Mouse (Mus musculus) midbrain, embryonic 10.5 days (tissue): ENCODE data around the gene Zfp408. TPM values are rescaled to one million over a fixed set of nuclear protein-coding genes. Genes with fewer than 3 reads are reported as not detected.

ENCODE experiments used
- DNase-seq: peaks from one replicate; pipeline ENCODE4 v3.0.0-alpha.2; 2017; ENCODE audit warnings: low spot score
- H3K27ac ChIP-seq: fragments of 300-500 bp; sonication (generic); replicated peaks from 2 replicates; pipeline ENCODE4 v1.5.1; 2016; ENCODE audit warnings: mild to moderate bottlenecking
- H3K27me3 ChIP-seq: fragments of 300-500 bp; sonication (generic); 2 replicates; pipeline ENCODE4 v1.6.1; 2016; ENCODE audit warnings: low read depth, mild to moderate bottlenecking; ENCODE audit not compliant: poor library complexity, severe bottlenecking
- H3K36me3 ChIP-seq: fragments of 300-500 bp; sonication (generic); 2 replicates; pipeline ENCODE4 v1.6.1; 2016; ENCODE audit warnings: mild to moderate bottlenecking, moderate library complexity
- H3K4me1 ChIP-seq: fragments of 300-500 bp; sonication (generic); 2 replicates; pipeline ENCODE4 v1.6.1; 2016
- H3K4me3 ChIP-seq: fragments of 300-500 bp; sonication (generic); 2 replicates; pipeline ENCODE4 v1.5.1; 2016; ENCODE audit warnings: mild to moderate bottlenecking, moderate library complexity
- H3K9me3 ChIP-seq: fragments of 300-500 bp; sonication (generic); replicated peaks from 2 replicates; pipeline ENCODE4 v1.6.1; 2016; ENCODE audit warnings: mild to moderate bottlenecking
- WGBS: fragments of 180-500 bp; shearing (Covaris S2); methylation state at CpG from one replicate; pipeline ENCODE4 v1.1.7; 2016; 5-methylcytosine and 5-hydroxymethylcytosine counted together
- polyA plus RNA-seq: library from polyadenylated mRNA; unstranded; fragments of >200 nt; fragmentation: Nextera tagmentation; extraction: Ambion mirVana; gene quantifications from 2 replicates; pipeline ENCODE4 v1.2.1, GENCODE M21; 2016

The Zfp408 gene
- 9.6 and 10.3 TPM in 2 replicates for polyA plus RNA-seq

DNA sequence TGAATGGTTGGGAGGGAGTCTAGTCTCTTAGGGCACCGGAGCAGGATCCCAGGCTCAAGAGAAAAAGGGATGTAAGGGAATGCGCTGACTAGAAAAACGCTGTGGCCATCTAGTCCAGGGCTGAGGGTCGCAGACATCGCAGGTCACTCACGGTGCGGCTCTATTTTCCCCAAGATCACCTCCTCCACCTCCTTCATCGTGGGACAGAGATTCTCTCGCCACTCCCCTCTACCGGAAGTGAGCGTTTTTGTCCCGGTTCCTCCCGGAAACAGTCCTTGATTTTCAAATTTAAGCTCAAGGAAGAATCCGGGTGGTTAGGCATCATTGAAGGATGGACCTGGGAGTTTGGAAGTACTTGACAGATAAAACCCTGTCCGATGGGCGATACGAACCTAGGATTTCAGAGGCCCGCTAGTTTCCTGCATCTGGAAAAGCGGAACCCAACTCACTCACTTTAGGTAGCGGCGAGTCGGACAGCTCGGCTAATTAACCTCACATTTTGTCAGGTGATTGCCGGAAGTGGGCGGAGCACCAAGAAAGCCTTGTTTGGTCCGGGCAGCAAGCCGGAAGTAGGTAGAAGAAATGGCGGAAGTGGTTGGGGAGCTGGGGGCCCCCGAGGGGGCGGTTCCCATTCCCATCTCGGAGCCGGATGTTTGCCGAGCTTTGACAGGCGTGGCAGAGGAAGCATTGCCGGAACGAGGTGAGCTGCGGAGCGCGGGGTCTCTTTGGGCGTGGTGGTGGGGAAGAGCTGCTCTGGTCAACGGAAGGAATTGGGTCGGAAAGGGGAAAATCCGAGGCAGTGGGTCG is at the start of gene Zfp408, which contains the start of gene Arhgap1:
Gene Zfp408 (minus strand): TSS at position 239 of the 807 bp plus-strand sequence.
Gene Arhgap1 (plus strand): TSS at position 308 of the 807 bp plus-strand sequence.
- DNase-seq, result peak; percentile 99
- no peaks in the 10 kb centered on the region for H3K27me3 ChIP-seq
- H3K27ac ChIP-seq, result peak within 1 kb of the TSS; percentile 95
- no peaks in the 10 kb centered on the region for H3K9me3 ChIP-seq
- WGBS, result under 1% methylated on average over 44 of the region's 44 CpGs
- peak within 1 kb of the TSS; percentile 80 for H3K4me3 ChIP-seq
- H3K36me3 ChIP-seq, result peaks cover 47% of the 10 kb centered on the region
- H3K4me1 ChIP-seq, result peaks cover 41% of the 10 kb centered on the region

DNA sequence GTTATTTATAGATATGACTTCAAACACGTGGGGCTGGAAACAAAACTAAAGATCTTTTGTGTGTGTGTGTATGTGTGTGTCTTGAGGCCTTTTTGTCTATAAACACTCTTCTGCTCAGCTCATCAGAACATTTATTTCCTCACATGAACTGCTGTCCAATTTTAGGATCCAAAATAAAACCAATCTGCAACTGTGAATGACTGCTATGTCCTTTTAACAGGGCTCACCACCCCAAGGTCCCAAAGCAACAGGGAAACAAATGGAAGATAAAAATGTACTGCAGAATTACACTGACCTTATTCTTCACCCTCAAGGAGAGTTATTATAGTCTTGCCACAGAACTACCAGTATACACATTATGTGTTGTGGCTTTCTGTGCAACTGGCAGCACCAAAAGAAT is 49.6 kb upstream of the Zfp408 start:
- WGBS, result 82% methylated on average over 1 of the region's 1 CpGs
- Histone ChIP-seq H3K27me3 (no peaks in the 10 kb centered on the region), H3K4me1 (no peaks in the 10 kb centered on the region), H3K27ac (no peak overlapping the region), H3K36me3 (peaks cover 8% of the 10 kb centered on the region; the same call in 1 of the 2 replicates), H3K4me3 (no peak overlapping the region), H3K9me3 (no peaks in the 10 kb centered on the region)
- DNase-seq, result no peak

DNA sequence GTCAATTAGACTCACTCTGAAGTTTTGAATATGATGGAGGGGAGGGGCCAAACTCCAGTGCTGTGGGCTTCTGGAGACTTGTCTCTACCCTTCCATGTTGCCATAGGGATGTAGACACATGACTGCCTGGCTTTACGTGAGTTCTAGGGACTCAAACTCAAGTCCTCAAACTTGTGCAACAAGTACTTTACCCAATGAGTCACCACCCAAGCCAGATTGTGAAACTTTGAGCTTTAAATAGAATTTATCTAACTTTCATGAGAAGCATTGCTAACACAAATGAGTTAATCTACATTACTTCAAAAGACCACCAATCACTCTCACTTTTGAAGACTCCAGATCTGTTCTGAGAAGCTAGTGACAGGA is 46.6 kb upstream of the Zfp408 start:
- no peak for DNase-seq
- no peaks in the 10 kb centered on the region for H3K4me1 ChIP-seq
- H3K36me3 ChIP-seq, result peaks cover 26% of the 10 kb centered on the region
- H3K4me3 ChIP-seq, result no peak overlapping the region
- no peaks in the 10 kb centered on the region for H3K9me3 ChIP-seq
- 94% methylated on average over 1 of the region's 1 CpGs for WGBS
- H3K27ac ChIP-seq, result no peak overlapping the region
- H3K27me3 ChIP-seq, result no peaks in the 10 kb centered on the region

DNA sequence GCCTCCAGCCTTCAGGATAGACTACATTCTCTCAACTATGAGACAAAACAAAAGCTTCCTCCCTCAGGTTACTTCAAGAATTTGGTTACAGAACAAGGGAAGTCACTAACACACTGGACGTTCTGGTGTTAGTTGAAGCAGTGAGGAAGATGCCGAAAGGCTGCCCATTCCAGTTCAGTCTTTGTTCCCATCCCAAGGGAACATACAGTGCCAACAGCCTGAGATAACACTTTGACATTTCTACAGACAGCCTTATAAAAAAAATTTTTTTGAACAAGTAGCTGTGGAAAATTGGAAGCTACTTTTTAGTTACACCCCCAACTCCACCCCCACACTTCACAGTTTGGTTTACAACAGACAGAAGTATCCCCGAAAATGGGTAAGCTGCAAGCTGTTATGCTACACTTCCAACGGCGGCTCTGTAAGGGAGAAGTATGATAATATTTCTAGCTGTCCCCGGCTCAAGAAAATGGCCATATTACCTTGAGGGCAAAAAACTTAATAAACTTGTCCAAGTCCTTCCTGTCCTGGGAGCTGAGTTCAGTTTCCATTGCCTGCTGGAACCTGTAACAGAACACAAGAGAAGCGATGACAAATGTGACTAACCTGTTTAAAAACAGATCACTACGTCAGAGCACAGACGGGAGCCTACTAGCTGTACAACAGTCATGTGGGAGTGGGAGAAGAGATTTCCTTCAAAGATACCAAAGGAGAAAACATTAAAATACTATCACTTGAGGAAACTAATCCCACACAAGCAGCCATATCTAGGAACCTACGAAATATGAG is 46.0 kb upstream of the Zfp408 start:
- H3K36me3 ChIP-seq, result peaks cover 26% of the 10 kb centered on the region
- no peaks in the 10 kb centered on the region for H3K27me3 ChIP-seq
- H3K27ac ChIP-seq, result no peak overlapping the region
- H3K9me3 ChIP-seq, result no peaks in the 10 kb centered on the region
- H3K4me1 ChIP-seq, result no peaks in the 10 kb centered on the region
- no peak overlapping the region for H3K4me3 ChIP-seq
- DNase-seq, result no peak
- WGBS, result 92% methylated on average over 10 of the region's 10 CpGs

DNA sequence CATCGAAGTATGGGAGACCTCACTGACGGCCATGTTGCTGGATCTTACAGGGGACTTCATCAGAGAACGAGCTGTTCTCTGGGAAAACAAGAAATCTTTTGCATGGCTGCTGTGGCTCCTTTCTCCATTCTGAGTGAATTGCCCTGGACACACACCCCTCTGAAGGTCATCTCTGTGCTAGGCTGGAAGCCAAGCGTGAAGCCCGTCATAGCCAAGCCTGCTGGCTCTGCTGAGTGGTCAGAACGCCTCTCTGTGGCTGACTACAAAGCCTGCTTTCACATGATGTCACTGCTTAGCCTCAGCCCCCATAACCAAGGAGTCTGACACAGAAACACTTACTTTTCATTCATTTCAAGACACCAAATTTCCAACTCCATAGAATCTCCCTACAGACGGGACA is 39.9 kb upstream of the Zfp408 start:
- Histone ChIP-seq H3K36me3 (peaks cover 45% of the 10 kb centered on the region), H3K27me3 (no peaks in the 10 kb centered on the region)
- no peak for DNase-seq

DNA sequence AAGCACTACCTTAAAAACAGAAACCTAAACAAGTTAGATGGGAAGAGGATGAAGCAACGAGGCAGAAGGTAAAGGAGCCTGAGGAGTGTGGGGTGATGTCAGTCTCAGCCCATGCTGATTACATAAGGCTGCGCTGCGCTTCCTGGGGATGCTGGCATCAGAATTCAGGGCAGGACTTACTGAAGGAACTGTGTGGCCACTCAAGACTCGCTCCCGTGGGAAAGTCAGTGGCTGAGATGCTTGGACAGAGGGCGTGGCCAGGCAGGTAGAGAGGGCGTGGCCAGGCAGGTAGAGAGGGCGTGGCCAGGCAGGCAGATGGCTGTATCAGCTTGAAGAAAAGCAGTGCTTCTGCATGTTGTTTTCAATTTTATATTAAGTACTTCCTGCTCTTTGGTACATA is 34.3 kb upstream of the Zfp408 start:
- H3K36me3 ChIP-seq, result peaks cover 64% of the 10 kb centered on the region
- no peaks in the 10 kb centered on the region for H3K27me3 ChIP-seq
- no peak for DNase-seq
- H3K27ac ChIP-seq, result no peak overlapping the region
- H3K9me3 ChIP-seq, result no peaks in the 10 kb centered on the region
- no peak overlapping the region for H3K4me3 ChIP-seq
- H3K4me1 ChIP-seq, result no peaks in the 10 kb centered on the region
- 80% methylated on average over 8 of the region's 8 CpGs for WGBS

More for the DNA sequence above, 39.9 kb upstream of the Zfp408 start:
- Histone ChIP-seq H3K4me1 (no peaks in the 10 kb centered on the region), H3K27ac (no peak overlapping the region), H3K4me3 (no peak overlapping the region), H3K9me3 (no peaks in the 10 kb centered on the region)
- 88% methylated on average over 7 of the region's 7 CpGs for WGBS

DNA sequence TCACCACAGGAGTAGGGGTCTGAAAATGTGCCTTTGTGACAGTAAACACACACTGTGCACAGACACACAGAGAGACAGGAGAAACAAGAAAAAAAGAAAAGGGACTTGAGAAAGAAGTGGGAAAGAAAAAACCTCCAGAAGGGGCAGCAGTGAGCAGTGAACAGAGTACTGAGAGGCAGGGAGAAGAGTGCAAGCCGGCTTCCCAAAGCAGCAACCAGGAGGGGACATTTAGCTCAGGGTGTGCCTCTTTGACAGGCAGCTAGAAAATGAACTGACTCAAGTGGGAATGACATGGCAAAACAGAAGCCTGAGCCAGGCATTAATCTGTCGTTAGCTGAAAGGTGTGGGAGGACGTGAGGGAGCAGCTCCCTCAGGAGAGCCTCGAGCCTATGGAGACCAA is 33.3 kb upstream of the Zfp408 start:
- WGBS, result 64% methylated on average over 4 of the region's 4 CpGs
- H3K9me3 ChIP-seq, result no peaks in the 10 kb centered on the region
- no peaks in the 10 kb centered on the region for H3K27me3 ChIP-seq
- H3K27ac ChIP-seq, result no peak overlapping the region
- H3K4me1 ChIP-seq, result no peaks in the 10 kb centered on the region
- DNase-seq, result peak; percentile 29
- H3K4me3 ChIP-seq, result no peak overlapping the region
- H3K36me3 ChIP-seq, result peaks cover 68% of the 10 kb centered on the region

DNA sequence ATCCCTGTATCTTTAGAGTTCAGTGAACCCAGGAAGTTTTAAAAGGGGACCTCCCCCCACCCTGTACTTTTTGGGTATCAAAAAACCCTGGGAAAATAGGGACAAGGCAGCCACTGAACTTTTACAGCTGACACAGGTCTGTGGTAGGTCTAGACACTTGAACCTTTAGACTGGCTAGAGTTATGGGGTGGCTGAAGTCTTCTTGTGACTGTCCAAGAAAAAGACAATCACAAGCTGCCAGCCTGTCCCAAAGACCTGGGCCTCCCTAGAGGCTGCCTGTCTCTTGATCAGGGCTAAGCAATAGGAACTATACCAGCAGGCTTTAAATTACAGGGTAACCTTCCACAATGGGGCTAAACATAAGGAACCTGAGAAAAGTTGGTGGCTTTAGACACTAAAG is 27.4 kb upstream of the Zfp408 start:
- peaks cover 90% of the 10 kb centered on the region for H3K36me3 ChIP-seq
- H3K27ac ChIP-seq, result no peak overlapping the region
- H3K4me3 ChIP-seq, result no peak overlapping the region
- H3K27me3 ChIP-seq, result no peaks in the 10 kb centered on the region
- no peak for DNase-seq
- H3K9me3 ChIP-seq, result no peaks in the 10 kb centered on the region
- H3K4me1 ChIP-seq, result no peaks in the 10 kb centered on the region

DNA sequence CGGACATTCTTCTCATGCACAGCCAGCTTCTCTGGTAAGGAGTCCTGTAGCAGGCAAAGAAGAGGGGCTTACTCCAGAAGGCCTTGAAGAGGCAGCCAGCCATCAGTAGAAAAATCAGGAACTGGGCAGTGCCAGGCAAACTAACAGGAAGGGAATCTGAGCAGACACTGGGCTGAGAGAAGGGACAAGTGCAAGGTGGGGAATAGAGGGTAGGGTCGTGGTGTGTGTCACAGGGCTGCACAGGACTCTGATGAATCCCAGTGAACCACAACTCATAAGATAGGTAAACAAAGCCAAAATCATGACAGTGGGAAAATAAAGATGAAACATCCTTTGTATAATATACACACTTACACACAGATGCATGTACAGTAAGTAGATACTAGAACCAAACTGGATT is 26.8 kb upstream of the Zfp408 start:
- Histone ChIP-seq H3K27me3 (no peaks in the 10 kb centered on the region), H3K27ac (no peak overlapping the region), H3K9me3 (no peaks in the 10 kb centered on the region), H3K36me3 (peaks cover 90% of the 10 kb centered on the region), H3K4me3 (no peak overlapping the region), H3K4me1 (no peaks in the 10 kb centered on the region)
- DNase-seq, result no peak
- WGBS, result 80% methylated on average over 2 of the region's 2 CpGs

DNA sequence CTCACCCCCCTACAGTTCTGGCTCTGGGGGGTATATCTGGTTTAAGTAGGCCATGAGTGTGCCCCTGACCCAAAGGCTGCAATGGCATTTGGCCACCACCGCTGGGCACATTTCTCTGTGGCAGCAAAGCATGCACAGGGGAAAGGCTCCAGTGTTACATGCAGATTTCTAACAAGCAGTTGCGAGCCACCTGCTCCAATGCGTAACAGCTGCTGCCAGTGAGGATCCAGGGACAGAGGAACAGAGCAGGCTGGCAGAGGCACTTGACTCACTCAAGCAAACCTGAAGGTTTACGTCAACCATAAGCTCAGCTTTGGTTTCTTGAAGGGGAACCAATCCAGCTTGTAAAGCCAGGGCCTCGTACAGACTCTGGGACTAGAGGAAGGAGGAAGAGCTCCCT is 25.3 kb upstream of the Zfp408 start:
- WGBS, result 92% methylated on average over 5 of the region's 5 CpGs
- Histone ChIP-seq H3K27me3 (no peaks in the 10 kb centered on the region), H3K27ac (no peak overlapping the region), H3K4me3 (no peak overlapping the region), H3K36me3 (peaks cover 91% of the 10 kb centered on the region), H3K9me3 (no peaks in the 10 kb centered on the region), H3K4me1 (no peaks in the 10 kb centered on the region)
- no peak for DNase-seq

DNA sequence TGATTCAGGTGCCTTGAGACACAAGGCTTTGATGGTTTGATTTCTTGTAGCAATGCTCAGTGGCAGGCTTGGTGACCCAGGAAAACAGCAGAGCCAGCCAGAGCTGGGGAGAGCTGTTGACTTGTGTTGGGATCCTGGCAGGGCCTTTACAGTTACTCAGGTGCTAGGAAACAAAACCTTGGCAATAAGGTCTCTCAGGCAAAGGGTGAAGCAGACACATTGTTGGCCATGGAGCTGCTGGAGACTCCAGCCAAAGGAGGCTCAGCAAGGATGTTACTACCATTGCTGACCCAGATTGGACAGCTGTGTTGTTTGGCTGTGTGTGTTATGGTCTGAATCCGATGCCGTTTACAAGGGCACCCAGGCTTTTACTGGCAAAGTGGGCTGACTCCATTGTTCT is 24.0 kb upstream of the Zfp408 start:
- Histone ChIP-seq H3K27ac (no peak overlapping the region), H3K4me3 (no peak overlapping the region), H3K4me1 (no peaks in the 10 kb centered on the region), H3K36me3 (peaks cover 93% of the 10 kb centered on the region), H3K9me3 (no peaks in the 10 kb centered on the region), H3K27me3 (no peaks in the 10 kb centered on the region)
- 86% methylated on average over 2 of the region's 2 CpGs for WGBS
- no peak for DNase-seq

DNA sequence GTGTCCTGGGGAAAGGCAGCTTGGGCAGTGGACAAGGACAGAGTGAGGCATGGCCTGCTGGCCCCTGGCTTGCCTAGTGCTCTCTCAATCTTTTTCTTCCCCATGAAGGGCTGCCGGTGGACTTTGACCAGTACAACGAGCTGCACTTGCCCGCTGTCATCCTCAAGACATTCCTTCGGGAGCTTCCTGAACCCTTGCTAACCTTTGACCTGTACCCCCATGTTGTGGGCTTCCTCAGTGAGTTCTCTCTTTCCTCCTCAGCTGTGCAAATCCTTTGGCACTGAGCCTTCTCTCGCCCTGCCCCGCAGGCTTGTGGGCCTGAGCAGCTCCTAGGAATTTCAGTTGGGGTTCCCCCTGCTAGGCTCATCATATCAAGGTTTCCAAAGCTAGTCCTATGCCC is 20.4 kb upstream of the Zfp408 start:
- no peak for DNase-seq
- Histone ChIP-seq H3K4me3 (no peak overlapping the region), H3K27me3 (no peaks in the 10 kb centered on the region), H3K27ac (no peak overlapping the region), H3K36me3 (peaks cover 89% of the 10 kb centered on the region), H3K4me1 (no peaks in the 10 kb centered on the region), H3K9me3 (no peaks in the 10 kb centered on the region)
- 96% methylated on average over 6 of the region's 6 CpGs for WGBS

DNA sequence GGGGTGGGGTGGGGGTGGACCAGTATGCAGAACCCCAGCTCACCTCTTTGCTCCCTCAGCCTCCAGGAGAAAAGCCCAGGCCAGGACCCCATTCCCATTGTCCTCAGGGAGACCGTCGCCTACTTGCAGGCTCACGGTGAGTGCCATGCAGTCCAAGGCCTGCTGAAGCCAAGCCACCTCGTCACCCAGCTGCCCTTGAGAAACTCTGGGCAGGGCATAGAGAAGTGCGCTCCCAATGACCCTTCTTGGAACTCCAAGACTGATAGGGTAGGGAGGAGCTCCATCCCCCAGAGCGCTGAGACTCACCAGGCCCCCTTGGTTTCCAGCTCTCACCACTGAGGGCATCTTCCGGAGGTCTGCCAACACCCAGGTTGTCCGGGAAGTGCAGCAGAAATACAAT is 19.7 kb upstream of the Zfp408 start:
- Histone ChIP-seq H3K27ac (no peak overlapping the region), H3K4me3 (no peak overlapping the region), H3K4me1 (no peaks in the 10 kb centered on the region), H3K9me3 (no peaks in the 10 kb centered on the region), H3K36me3 (peaks cover 89% of the 10 kb centered on the region), H3K27me3 (no peaks in the 10 kb centered on the region)
- 91% methylated on average over 8 of the region's 8 CpGs for WGBS
- DNase-seq, result no peak
